Mouse (Mus musculus) testis, postnatal 14 days (tissue): Measurements from ENCODE around the gene Psat1.

Source experiments
- DNase-seq: peaks from one replicate; pipeline ENCODE4 v3.0.0; 2021; ENCODE audit warnings: low spot score

Psat1 gene

DNA sequence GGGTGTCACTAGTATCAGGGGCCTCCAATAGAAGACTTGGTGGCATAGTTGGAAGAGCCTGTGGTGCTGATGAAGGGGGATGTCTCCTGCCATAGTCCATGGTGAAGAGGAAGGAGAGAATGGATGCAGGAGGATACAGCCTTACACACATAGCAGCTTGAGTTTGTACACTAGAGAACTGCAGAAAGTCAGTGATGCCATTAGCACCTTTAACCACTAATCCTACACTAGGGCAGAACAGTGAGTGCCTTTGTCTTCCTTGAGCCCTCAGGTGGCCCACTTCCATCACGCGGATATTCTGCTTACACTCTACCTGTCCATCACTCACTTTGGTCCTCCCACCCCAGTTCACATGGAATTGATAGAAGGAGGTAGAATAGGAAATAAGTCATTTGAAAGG lies 83.0 kb downstream of the Psat1 start:
- no peak for DNase-seq

- DNase-seq, result no peak
Measured at GRCm38 (mm10) chr19:15855379-15855778, 91.8 kb downstream of the Psat1 start.
